Mouse (Mus musculus) embryonic facial prominence, embryonic 14.5 days (tissue): ENCODE data around the gene Ppp1r2. TPM values are rescaled to one million over a fixed set of nuclear protein-coding genes. Genes with fewer than 3 reads are reported as not detected.
A peak's percentile ranks its signal among the peaks of the same experiment; 100 is the strongest.

Source experiments
- ATAC-seq: fragments of 200-750 bp; cut with Nextera tagmentation; 2 replicates; pipeline ENCODE4 v1.8.0; 2017; ENCODE audit warnings: low read depth, moderate number of reproducible peaks, moderate TSS enrichment
- DNase-seq: peaks from one replicate; pipeline ENCODE4 v3.0.0-alpha.2; 2015; ENCODE audit warnings: low spot score
- H3K27ac ChIP-seq: fragments of 300-500 bp; sonication (generic); replicated peaks from 2 replicates; pipeline ENCODE4 v1.5.1; 2014; ENCODE audit warnings: low read depth, mild to moderate bottlenecking, low read length, moderate library complexity
- H3K27me3 ChIP-seq: fragments of 300-500 bp; sonication (generic); replicated peaks from 2 replicates; pipeline ENCODE4 v1.6.1; 2014; ENCODE audit warnings: low read length; ENCODE audit not compliant: control insufficient read depth, insufficient read depth
- H3K36me3 ChIP-seq: fragments of 300-500 bp; sonication (generic); 2 replicates; pipeline ENCODE4 v1.6.1; 2014; ENCODE audit warnings: low read length, mixed read lengths; ENCODE audit not compliant: control insufficient read depth, insufficient read depth
- H3K4me1 ChIP-seq: fragments of 300-500 bp; sonication (generic); 2 replicates; pipeline ENCODE4 v1.6.1; 2014; ENCODE audit warnings: antibody characterized with exemption, low read length; ENCODE audit not compliant: control insufficient read depth, insufficient read depth
- H3K4me2 ChIP-seq: fragments of 300-500 bp; sonication (generic); 2 replicates; pipeline ENCODE4 v1.6.1; 2014; ENCODE audit warnings: low read depth, mild to moderate bottlenecking, low read length, moderate library complexity, mixed read lengths
- H3K4me3 ChIP-seq: fragments of 300-500 bp; sonication (generic); 2 replicates; pipeline ENCODE4 v1.5.1; 2014; ENCODE audit warnings: low read depth, mild to moderate bottlenecking, low read length
- H3K9ac ChIP-seq: fragments of 300-500 bp; sonication (generic); 2 replicates; pipeline ENCODE4 v1.6.1; 2014; ENCODE audit warnings: low read depth, mild to moderate bottlenecking, low read length, moderate library complexity, mixed read lengths
- H3K9me3 ChIP-seq: fragments of 300-500 bp; sonication (generic); 2 replicates; pipeline ENCODE4 v1.6.1; 2016; ENCODE audit warnings: low read length; ENCODE audit not compliant: control insufficient read depth
- WGBS: fragments of 180-500 bp; shearing (Covaris S2); extraction: QIAGEN DNeasy Blood & Tissue Kit; methylation state at CpG from one replicate; pipeline ENCODE4 v1.1.7; 2014; 5-methylcytosine and 5-hydroxymethylcytosine counted together
- polyA plus RNA-seq: library from polyadenylated mRNA; unstranded; fragments of >200 nt; fragmentation: Nextera tagmentation; extraction: Ambion mirVana; gene quantifications from 2 replicates; pipeline ENCODE4 v1.2.1, GENCODE M21; 2014

Ppp1r2 gene
- polyA plus RNA-seq, 1 experiment from 2014 or later, result 106 TPM

- H3K36me3 ChIP-seq, result no peaks in the 10 kb centered on the region
- 0 out of 2 replicates have a peak, but pooled peaks have one; percentile 27 for ATAC-seq
These were observed 24.3 kb upstream of the Ppp1r2 start for GRCm38 (mm10) chr16:31299164-31299959.

GRCm38 (mm10) chr16:31297113-31297512, 22.0 kb upstream of the Ppp1r2 start:
- H3K4me1 ChIP-seq, result 0 out of 2 replicates have a peak, but pooled peaks cover 8% of the 10 kb centered on the region
- DNase-seq (no peak), ATAC-seq (no peak)
- H3K9me3 ChIP-seq, result no peaks in the 10 kb centered on the region
- H3K27me3 ChIP-seq, result no peaks in the 10 kb centered on the region
- H3K36me3 ChIP-seq, result no peaks in the 10 kb centered on the region
- no peak overlapping the region for H3K4me3 ChIP-seq
- no peak overlapping the region for H3K9ac ChIP-seq
- 93% methylated on average over 7 of the region's 7 CpGs for WGBS
- no peak overlapping the region for H3K27ac ChIP-seq
- no peak overlapping the region for H3K4me2 ChIP-seq

More at GRCm38 (mm10) chr16:31299164-31299959, 24.3 kb upstream of the Ppp1r2 start:
- Histone ChIP-seq H3K4me3 (no peak overlapping the region), H3K27me3 (no peaks in the 10 kb centered on the region), H3K4me2 (no peak overlapping the region), H3K27ac (no peak overlapping the region), H3K9ac (no peak overlapping the region), H3K9me3 (no peaks in the 10 kb centered on the region), H3K4me1 (0 out of 2 replicates have a peak, but pooled peaks cover 8% of the 10 kb centered on the region)
- DNase-seq, result no peak
- WGBS, result 36% methylated on average over 11 of the region's 11 CpGs

- ATAC-seq, result no peak
- no peaks in the 10 kb centered on the region for H3K27me3 ChIP-seq
- H3K9me3 ChIP-seq, result no peaks in the 10 kb centered on the region
- H3K36me3 ChIP-seq, result no peaks in the 10 kb centered on the region
- 70% methylated on average over 4 of the region's 4 CpGs for WGBS
- no peak overlapping the region for H3K4me3 ChIP-seq
- no peak overlapping the region for H3K4me2 ChIP-seq
- H3K9ac ChIP-seq, result no peak overlapping the region
- no peak overlapping the region for H3K27ac ChIP-seq
- peaks cover 8% of the 10 kb centered on the region for H3K4me1 ChIP-seq
- DNase-seq, result no peak
These were observed 18.7 kb upstream of the Ppp1r2 start for GRCm38 (mm10) chr16:31293761-31294160.

- Histone ChIP-seq H3K4me3 (no peak overlapping the region), H3K27me3 (no peaks in the 10 kb centered on the region), H3K9me3 (no peaks in the 10 kb centered on the region), H3K4me1 (peaks cover 8% of the 10 kb centered on the region), H3K9ac (no peak overlapping the region), H3K36me3 (no peaks in the 10 kb centered on the region), H3K27ac (peak overlapping the region; percentile 31; the same call in 1 of the 2 replicates), H3K4me2 (peak overlapping the region; percentile 16; the same call in 1 of the 2 replicates)
- no peak for ATAC-seq
- DNase-seq, result peak; percentile 65
- WGBS, result 68% methylated on average over 7 of the region's 7 CpGs
These were observed 15.8 kb upstream of the Ppp1r2 start for GRCm38 (mm10) chr16:31290751-31291365.

GRCm38 (mm10) chr16:31290281-31290680, 15.2 kb upstream of the Ppp1r2 start:
- Histone ChIP-seq H3K9me3 (no peaks in the 10 kb centered on the region), H3K27me3 (no peaks in the 10 kb centered on the region), H3K4me3 (no peak overlapping the region), H3K4me1 (peaks cover 8% of the 10 kb centered on the region), H3K36me3 (no peaks in the 10 kb centered on the region), H3K4me2 (no peak overlapping the region), H3K9ac (no peak overlapping the region), H3K27ac (peak overlapping the region; percentile 31; the same call in 1 of the 2 replicates)
- ATAC-seq, result peak; percentile 63
- DNase-seq, result peak; percentile 93
- WGBS, result 57% methylated on average over 10 of the region's 10 CpGs

DNA sequence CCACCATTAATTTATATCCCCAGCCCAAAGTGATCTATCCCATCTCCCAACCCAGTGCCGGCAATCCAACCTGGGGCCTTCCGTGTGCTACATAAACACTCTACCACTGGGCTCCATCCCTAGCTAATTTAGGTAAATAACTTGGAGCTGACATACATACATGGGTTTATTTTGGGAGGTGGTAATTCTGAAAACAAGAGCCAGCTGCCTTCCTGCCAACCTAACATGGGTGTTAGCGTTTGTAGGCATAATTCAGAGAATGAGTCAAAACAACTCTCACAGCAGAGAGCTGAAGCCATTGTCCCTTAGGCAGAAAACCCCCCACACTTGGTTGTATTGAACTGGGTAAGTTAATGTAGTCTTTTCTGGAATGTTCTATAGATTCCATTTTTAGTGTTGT, 12.6 kb upstream of the Ppp1r2 start:
- 77% methylated on average over 3 of the region's 3 CpGs for WGBS

DNA sequence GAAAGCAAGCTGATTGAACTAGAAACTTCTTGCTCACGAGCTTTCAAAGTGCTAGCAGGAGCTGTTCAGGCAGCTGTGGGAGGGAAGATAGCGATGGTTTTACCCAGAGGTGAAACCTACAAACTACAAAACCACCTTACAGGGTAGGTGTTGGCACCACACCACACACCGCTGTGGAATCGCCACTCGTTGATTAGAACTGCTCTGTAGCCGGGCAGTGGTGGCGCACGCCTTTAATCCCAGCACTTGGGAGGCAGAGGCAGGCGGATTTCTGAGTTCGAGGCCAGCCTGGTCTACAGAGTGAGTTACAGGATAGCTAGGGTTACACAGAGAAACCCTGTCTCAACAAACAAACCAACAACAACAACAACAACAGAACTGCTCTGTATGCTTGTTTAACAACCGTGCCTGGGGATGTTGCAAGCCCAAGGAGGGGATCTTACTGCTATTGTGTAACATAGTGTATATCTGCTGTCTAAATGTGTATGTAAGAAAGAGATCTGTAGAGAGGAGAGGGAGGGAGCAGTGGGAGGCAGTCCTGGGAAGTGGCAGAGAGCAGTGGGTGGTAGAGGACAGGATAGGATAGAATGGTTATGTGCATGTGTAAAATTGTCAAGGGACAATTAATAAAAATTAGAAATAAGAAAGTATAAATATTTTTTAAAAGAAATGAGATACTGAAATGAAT, 11.9 kb upstream of the Ppp1r2 start:
- Histone ChIP-seq H3K9ac (no peak overlapping the region), H3K27me3 (no peaks in the 10 kb centered on the region), H3K4me2 (no peak overlapping the region), H3K36me3 (no peaks in the 10 kb centered on the region), H3K9me3 (no peaks in the 10 kb centered on the region), H3K4me1 (peaks cover 8% of the 10 kb centered on the region), H3K27ac (no peak overlapping the region), H3K4me3 (no peak overlapping the region)
- DNase-seq (no peak), ATAC-seq (no peak)
- 90% methylated on average over 11 of the region's 11 CpGs for WGBS

More for the DNA sequence above, 12.6 kb upstream of the Ppp1r2 start:
- no peaks in the 10 kb centered on the region for H3K27me3 ChIP-seq
- no peak for DNase-seq
- H3K36me3 ChIP-seq, result no peaks in the 10 kb centered on the region
- no peak overlapping the region for H3K27ac ChIP-seq
- H3K9ac ChIP-seq, result no peak overlapping the region
- H3K4me2 ChIP-seq, result no peak overlapping the region
- ATAC-seq, result no peak
- H3K4me3 ChIP-seq, result no peak overlapping the region
- peaks cover 8% of the 10 kb centered on the region for H3K4me1 ChIP-seq
- no peaks in the 10 kb centered on the region for H3K9me3 ChIP-seq

DNA sequence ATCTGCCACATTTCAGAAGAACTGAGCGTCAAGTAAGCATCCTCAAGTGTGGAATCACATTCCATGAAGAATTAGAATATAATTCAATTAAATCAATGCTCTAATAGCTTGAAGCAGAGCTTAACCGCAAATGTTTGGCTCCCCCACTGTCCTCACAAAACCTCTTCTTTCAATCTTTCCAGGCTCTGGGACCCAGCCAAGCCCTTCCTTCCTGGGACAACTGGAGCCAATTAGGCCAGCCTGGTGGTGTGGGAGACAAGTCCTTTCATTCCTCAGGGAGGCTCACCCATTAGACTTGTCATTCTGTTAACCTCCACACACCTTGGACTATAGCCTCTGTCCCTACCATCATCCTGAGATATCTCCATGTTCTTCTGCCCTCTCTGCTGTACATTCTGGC, 6.9 kb upstream of the Ppp1r2 start:
- H3K27ac ChIP-seq, result no peak overlapping the region
- H3K4me3 ChIP-seq, result no peak overlapping the region
- no peaks in the 10 kb centered on the region for H3K9me3 ChIP-seq
- no peaks in the 10 kb centered on the region for H3K27me3 ChIP-seq
- H3K9ac ChIP-seq, result no peak overlapping the region
- H3K36me3 ChIP-seq, result no peaks in the 10 kb centered on the region
- no peak for DNase-seq
- 65% methylated on average over 2 of the region's 2 CpGs for WGBS
- H3K4me2 ChIP-seq, result no peak overlapping the region
- no peaks in the 10 kb centered on the region for H3K4me1 ChIP-seq
- ATAC-seq, result no peak
